Mouse (Mus musculus): ENCODE data around the gene Lrrc10.
A peak's percentile ranks its signal among the peaks of the same experiment; 100 is the strongest.
"Not testable (repeated sequence)": the region's sequence is repeated elsewhere in the genome, so short reads cannot be mapped to it uniquely, and the experiment has no call there.

The Lrrc10 gene

GRCm38 (mm10) chr10:117045175-117046056 is at the start of gene Lrrc10:
Gene Lrrc10 (plus strand): TSS chr10:117045341.
- DNase-seq = no peak

DNA sequence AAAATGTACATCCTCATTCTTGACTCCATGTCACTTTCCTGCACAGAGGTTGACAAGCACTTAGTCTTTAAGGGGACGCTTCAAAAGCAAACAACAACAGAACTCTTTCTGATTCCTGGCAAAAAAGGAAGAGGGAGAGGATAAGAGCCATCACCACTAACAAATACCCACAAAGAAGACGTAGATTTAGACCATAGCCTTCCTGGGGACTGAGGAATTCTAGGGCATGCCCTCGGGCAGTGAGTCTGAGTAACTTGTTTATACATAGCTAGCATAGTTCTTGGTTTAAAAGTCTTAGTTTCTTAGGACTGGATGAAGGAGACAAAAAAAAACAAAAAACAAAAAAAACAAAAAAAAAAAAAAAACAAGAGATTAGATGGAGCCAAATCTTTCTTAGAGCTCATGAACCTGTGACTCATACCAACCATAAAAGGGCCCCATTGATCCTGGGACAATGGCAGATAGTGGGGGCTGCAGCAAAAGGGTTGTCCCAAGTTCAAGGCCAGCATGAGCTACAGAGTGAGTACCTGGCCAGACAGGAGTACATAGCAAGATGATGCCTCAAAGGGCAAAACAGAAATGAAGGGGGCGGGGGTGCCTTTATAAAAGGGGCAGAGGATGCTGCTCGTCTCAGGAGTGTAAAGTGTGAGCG is 49.4 kb upstream of the Lrrc10 start:
- no peak for DNase-seq

GRCm38 (mm10) chr10:116996236-116996600 is 48.9 kb upstream of the Lrrc10 start:
- no peak for DNase-seq

- no peak for DNase-seq
These were observed 46.3 kb upstream of the Lrrc10 start for GRCm38 (mm10) chr10:116998716-116999455.

GRCm38 (mm10) chr10:117000975-117001374 is 44.2 kb upstream of the Lrrc10 start:
- no peak for DNase-seq

- no peak for DNase-seq
These were observed 40.4 kb upstream of the Lrrc10 start for GRCm38 (mm10) chr10:117004695-117005094.

GRCm38 (mm10) chr10:117005707-117006464 is 39.3 kb upstream of the Lrrc10 start:
- no peak for DNase-seq

DNA sequence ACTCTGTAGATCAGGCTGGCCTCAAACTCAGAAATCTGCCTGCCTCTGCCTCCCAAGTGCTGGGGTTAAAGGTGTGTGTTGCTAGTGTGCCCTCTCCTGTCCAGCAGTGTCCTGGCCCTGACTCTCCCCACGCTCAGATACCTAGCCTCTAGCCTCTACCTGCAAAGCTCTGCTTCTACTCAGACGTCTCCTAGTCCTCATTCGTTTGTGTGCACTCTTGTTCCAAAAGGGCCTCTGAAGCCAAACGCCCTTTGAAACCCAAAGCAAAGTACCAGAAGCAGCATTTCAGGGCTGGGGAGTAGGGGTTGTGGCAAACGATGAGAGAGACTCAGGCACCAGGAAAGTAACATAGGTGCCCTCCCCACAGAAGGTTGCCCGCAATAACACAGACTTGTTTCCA is 35.5 kb upstream of the Lrrc10 start:
- DNase-seq = no peak

DNA sequence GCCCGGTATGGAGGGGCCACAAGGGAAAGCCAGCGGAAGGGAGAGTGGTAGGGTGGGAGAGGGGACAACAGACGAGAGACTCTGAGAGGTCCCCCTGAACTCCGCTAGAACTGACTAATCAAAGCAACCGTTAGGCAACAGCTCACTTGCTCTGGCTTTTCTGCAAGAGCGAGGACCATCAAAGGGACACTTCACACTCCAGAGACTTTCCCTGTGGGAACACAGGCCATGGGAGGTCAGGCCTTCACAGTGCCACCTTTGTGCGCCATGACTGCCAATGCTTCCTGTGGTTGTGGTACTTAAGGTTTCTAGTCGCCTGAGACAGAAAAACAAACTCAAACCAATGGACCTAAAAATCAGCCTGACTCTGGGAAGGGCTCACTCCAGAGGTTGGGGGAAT is 34.1 kb upstream of the Lrrc10 start:
- DNase-seq = no peak

DNA sequence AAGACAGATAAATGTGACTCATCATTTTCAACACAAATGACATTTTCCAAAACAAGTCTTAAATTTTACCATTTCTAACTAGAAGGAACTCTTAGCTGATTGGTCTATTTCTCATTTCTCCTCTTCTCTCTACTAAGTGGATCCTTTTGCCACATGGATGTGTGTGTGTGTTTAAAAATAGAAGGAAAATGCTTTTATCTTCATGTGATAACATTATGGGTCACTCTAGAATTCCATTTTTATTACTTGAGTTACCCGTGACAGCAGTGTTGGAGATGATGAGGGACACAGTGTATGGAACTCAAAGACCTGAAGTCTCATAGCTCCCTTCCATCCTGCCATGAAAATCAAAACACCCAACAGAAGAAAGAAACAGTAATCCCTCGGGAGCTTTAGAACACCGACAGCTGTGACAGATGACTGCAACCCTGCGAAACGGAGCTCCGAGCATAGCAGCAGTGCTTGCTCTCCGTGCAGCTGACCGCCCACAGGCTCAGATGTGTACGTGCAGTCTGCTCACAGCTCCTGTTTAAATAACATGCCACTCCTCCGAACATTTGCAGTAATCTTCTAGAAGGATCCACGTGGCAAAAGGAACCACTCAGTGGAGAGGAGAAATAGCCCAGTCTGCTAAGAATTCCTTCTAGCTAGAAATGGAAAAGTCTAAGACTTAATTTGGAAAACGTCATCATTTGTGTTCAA is 31.3 kb upstream of the Lrrc10 start:
- no peak for DNase-seq

DNA sequence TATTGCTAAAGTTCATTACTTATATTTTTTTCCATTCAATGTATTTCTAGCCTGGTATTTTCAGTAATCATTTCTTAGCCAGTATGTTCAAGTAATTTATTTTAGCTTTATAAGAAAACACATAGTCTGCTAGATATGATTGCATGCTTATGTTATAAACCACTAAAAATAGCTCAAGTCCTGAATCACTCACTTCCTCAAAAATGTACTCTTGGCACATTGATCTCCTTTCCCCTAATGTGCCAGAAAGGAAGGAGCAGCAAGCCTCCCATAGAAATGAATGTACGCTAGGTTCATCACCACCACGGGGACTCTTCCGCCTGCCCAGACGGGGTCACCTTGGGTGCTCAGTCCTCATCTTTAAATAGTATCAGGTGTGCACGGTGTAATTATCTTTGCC is 30.6 kb upstream of the Lrrc10 start:
- no peak for DNase-seq

DNA sequence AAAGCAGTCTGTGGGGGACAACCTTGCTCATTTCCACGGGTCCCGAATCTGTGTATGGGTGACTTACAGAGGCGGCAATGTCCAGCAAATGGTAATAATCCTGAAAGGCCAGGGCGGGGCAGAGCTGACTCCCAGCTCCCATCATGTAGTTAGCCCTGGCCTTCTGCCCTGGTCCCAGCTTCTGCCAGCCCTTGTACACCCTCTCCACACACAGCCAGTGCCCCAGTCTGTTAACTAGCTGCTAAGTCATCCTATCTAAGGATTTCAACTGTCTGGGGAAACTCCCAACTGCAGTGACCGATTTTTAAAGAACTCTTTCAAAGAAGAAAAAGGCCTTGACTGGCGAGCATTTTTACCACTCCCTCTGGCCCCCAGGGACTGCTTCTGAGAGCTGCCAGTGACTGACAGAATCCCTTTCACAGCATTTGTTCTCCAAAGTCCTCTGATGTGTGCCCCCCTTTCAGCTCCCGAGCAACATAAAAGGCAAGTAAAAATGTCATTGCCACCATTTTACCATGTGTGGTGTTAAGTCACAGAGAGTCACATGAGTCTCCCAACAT is 26.8 kb upstream of the Lrrc10 start:
- no peak for DNase-seq

- no peak for DNase-seq
These were observed 24.0 kb upstream of the Lrrc10 start for GRCm38 (mm10) chr10:117021020-117021754.

GRCm38 (mm10) chr10:117023693-117024092 is 21.4 kb upstream of the Lrrc10 start:
- DNase-seq = no peak

DNA sequence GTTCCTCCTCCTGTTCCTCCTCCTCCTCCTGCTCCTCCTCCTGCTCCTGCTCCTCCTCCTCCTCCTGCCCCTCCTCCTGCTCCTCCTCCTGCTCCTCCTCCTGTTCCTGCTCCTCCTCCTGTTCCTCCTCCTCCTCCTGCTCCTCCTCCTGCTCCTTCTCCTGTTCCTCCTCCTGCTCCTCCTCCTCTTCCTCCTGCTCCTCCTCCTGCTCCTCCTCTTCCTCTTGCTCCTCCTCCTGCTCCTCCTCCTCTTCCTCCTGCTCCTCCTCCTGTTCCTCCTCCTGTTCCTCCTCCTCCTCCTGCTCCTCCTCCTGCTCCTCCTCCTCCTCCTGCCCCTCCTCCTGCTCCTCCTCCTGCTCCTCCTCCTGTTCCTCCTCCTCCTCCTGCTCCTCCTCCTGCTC is 19.4 kb upstream of the Lrrc10 start:
- DNase-seq = not testable (repeated sequence)

GRCm38 (mm10) chr10:117026176-117026575 is 19.0 kb upstream of the Lrrc10 start:
- DNase-seq = no peak

DNA sequence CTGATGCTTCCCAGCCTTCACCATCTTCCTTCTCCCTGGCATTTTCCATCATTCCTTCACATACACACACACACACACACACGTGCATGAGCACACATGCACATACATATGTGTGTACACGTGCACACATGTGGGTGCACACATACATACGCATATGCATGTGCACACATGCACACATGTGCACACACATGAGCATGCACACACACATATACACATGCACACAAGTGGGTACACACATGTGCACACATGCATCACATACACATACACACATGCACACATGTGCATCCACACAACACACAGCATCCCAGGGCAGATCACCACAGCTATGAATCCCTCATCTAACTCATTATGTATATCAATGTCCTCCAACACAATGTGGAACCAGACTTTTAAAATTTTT is 14.0 kb upstream of the Lrrc10 start:
- DNase-seq = no peak

DNA sequence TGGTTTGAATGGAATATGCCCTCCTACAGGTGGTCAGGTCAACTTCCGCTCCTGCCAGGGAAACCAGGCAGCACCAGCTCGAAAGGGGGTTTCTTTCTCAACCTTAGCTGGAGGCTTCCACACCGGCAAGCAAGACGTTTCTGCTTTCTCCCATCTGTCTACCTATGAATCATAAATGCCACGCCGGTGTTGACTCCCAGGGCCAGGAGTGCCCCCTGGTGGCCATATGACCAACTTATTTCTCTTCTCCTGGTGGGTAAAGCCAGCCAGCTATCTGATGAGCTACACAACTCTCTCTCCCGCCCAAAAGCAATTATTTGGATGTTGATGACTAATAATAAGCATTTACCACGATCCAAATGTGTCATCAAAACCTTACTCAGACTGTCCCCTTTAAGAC is 11.4 kb upstream of the Lrrc10 start:
- peak; percentile 90 for DNase-seq

DNA sequence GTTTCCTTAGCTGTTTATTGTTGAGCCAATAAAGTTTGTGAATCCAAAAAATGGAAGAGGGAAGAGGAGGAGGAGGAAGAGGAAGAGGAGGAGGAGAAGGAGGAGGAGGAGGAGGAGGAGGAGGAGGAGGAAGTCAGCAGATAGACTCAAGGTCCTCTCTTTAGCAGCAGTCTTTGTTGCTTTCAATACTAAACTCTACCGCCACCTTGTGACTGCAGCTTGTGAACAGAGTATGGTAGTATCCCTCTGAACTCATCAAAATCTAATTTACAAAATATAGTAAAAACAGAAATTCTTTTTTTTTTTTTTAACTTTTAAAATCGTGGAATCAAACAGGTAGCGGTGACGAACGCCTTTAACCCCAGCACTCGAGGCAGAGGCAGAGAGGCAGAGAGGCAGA is 4.8 kb upstream of the Lrrc10 start:
- peak; percentile 39 for DNase-seq

DNA sequence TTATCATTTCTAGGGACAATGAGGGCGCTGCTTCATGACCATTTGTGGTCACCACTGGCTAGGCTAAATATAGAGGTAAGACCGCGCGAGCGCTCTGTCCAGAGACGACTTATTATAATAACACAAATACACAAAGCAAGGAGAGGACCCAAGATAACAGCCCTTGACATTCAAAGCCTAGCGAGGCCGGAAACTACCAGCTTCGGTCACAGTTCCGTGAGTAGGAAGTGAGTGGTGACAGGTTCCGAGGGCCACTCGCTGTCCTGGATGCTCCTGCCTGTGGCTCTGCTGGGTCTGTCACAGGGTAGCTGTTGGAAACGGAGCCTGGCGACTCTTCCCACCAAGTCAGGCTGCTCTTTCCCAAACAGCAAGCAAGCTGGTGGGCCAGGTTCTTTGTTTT is 2.8 kb upstream of the Lrrc10 start:
- DNase-seq = no peak

- not testable (repeated sequence) for DNase-seq
These were observed 1.5 kb upstream of the Lrrc10 start for GRCm38 (mm10) chr10:117043497-117044166.
